Mouse (Mus musculus): ENCODE results near the gene Abr. TPM values are rescaled to one million over a fixed set of nuclear protein-coding genes. Genes with fewer than 3 reads are reported as not detected.

The Abr gene
- polyA plus RNA-seq, 1 experiment from 2014 or later: 25.8 TPM

DNA sequence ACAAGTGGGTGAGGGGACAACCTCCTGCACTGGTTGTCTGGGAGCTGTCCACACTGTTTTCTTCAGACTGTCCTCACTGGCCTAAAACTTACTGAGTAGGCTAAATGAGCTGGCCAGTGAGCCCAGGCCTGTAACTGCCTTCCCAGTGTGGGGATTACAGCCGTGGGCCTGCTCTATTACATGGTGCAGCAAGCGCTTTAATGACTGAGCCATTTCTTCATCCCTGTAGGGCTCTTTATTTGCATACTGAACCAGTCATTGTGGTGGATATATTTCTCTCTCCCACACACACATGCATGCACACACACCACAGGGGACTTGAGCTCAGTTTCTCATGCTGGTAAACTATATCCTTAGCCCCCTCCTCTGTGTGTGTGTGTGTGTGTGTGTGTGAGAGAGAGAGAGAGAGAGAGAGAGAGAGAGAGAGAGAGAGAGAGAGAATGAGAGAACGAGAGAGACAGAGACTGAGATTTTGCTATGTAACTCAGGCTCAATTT lies 30.8 kb upstream of the Abr start:
- Histone ChIP-seq H3K27me3 (ENCODE audit: control insufficient read depth, insufficient read depth, low read length) (no peaks in the 10 kb centered on the region), H3K4me1 (ENCODE audit: control insufficient read depth in 2 of 2, insufficient read depth in 2 of 2, low read length in 2 of 2) (no peaks in the 10 kb centered on the region), H3K9ac (ENCODE audit: low read length) (no peak overlapping the region), H3K4me2 (ENCODE audit: low read length) (no peak overlapping the region), H3K9me3 (ENCODE audit: control insufficient read depth, low read length) (no peaks in the 10 kb centered on the region), H3K4me3 (ENCODE audit: control insufficient read depth in 1 of 2, insufficient read depth in 1 of 2, low read depth in 1 of 2, low read length in 2 of 2) (no peak overlapping the region), H3K36me3 (ENCODE audit: control insufficient read depth, insufficient read depth, low read length) (no peaks in the 10 kb centered on the region), H3K27ac (replicated peaks in 1 of 2; ENCODE audit: control insufficient read depth in 1 of 2, insufficient read depth in 1 of 2, low read depth in 2 of 2, low read length in 2 of 2) (no peak overlapping the region)
- WGBS: 53% methylated on average over 3 of the region's 3 CpGs
- ATAC-seq (ENCODE audit: insufficient number of reproducible peaks, insufficient read depth, low FRiP score, low read depth): no peak

DNA sequence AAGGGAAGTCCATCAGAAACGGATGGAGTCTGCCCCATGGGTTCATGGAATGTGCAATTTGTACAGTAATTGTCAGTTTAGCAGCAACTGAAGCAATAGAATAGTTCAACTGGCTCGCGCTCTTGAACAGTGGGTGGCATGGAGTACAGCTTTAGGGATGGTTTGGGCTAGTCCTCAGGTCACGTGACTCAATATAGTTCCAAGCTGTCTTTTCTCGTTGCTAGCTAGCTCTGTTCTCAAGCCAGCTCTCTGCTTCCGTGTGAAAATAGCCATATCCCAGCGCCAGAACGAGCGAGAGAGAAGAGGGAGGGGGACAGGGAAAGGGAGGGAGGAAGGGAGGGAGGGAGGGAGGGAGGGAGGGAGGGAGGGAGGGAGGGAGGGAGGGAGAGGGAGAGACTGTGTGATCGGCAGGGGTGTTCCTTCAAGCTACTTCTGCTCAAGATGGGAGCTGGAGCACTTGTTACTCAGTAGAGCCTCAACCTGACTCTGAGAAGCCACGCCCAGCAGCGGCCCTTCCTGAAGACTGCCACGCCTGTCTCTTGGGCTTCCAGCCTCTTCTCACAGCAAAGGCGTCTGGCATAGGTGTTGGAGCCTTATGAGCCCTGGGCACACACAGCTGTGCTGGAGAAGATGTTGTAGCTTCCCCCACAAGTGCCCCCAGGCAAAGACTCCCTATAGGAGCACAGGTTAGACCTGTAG lies 28.9 kb upstream of the Abr start:
- H3K9ac ChIP-seq (ENCODE audit: low read length): no peak overlapping the region
- 47% methylated on average over 14 of the region's 14 CpGs for WGBS
- H3K4me3 ChIP-seq (ENCODE audit: control insufficient read depth in 1 of 2, insufficient read depth in 1 of 2, low read depth in 1 of 2, low read length in 2 of 2): no peak overlapping the region
- H3K27ac ChIP-seq (replicated peaks in 1 of 2; ENCODE audit: control insufficient read depth in 1 of 2, insufficient read depth in 1 of 2, low read depth in 2 of 2, low read length in 2 of 2): no peak overlapping the region
- H3K4me1 ChIP-seq (ENCODE audit: control insufficient read depth in 2 of 2, insufficient read depth in 2 of 2, low read length in 2 of 2): peaks cover 3 to 9% of the 10 kb centered on the region in 2 experiments; a peak in 3 of 4 replicates
- H3K4me2 ChIP-seq (ENCODE audit: low read length): no peak overlapping the region
- no peaks in the 10 kb centered on the region for H3K27me3 ChIP-seq (ENCODE audit: control insufficient read depth, insufficient read depth, low read length)
- H3K9me3 ChIP-seq (ENCODE audit: control insufficient read depth, low read length): no peaks in the 10 kb centered on the region
- ATAC-seq (ENCODE audit: insufficient number of reproducible peaks, insufficient read depth, low FRiP score, low read depth): no peak
- H3K36me3 ChIP-seq (ENCODE audit: control insufficient read depth, insufficient read depth, low read length): no peaks in the 10 kb centered on the region

DNA sequence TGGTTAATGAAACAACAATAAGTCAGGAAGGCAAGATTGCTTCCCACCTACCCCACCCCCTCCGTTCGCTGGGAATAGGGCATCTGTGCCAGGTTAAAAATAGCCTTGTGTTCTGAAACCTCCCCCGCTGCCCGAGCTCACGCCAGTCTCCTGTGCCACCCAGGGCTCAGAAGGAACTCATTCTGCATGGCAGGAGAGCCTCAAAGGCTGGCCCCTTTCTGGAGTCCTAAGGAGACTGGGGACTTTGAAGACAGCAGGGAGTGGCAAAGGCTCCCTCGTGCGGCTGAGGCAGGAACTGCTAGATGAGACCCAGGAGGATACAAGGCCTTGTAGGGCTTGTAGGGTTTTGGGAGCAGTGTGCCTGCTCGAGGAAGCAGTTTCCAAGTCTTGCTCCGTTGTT lies 25.4 kb upstream of the Abr start:
- peak overlapping the region; percentile 16 to 21; a peak in 2 of 4 replicates for H3K4me3 ChIP-seq (ENCODE audit: control insufficient read depth in 1 of 2, insufficient read depth in 1 of 2, low read depth in 1 of 2, low read length in 2 of 2)
- no peaks in the 10 kb centered on the region for H3K36me3 ChIP-seq (ENCODE audit: control insufficient read depth, insufficient read depth, low read length)
- peaks cover 3 to 9% of the 10 kb centered on the region in 2 experiments; a peak in 3 of 4 replicates for H3K4me1 ChIP-seq (ENCODE audit: control insufficient read depth in 2 of 2, insufficient read depth in 2 of 2, low read length in 2 of 2)
- H3K27ac ChIP-seq (replicated peaks in 1 of 2; ENCODE audit: control insufficient read depth in 1 of 2, insufficient read depth in 1 of 2, low read depth in 2 of 2, low read length in 2 of 2): no peak overlapping the region
- 0 out of 2 replicates have a peak overlapping the region, but pooled peaks have one; percentile 10 for H3K9ac ChIP-seq (ENCODE audit: low read length)
- ATAC-seq (ENCODE audit: insufficient number of reproducible peaks, insufficient read depth, low FRiP score, low read depth): no peak; the same call in 1 of the 2 replicates
- H3K4me2 ChIP-seq (ENCODE audit: low read length): peak overlapping the region; percentile 65
- WGBS: 4% methylated on average over 9 of the region's 9 CpGs
- peaks cover 6% of the 10 kb centered on the region; the same call in 1 of the 2 replicates for H3K27me3 ChIP-seq (ENCODE audit: control insufficient read depth, insufficient read depth, low read length)
- H3K9me3 ChIP-seq (ENCODE audit: control insufficient read depth, low read length): no peaks in the 10 kb centered on the region

DNA sequence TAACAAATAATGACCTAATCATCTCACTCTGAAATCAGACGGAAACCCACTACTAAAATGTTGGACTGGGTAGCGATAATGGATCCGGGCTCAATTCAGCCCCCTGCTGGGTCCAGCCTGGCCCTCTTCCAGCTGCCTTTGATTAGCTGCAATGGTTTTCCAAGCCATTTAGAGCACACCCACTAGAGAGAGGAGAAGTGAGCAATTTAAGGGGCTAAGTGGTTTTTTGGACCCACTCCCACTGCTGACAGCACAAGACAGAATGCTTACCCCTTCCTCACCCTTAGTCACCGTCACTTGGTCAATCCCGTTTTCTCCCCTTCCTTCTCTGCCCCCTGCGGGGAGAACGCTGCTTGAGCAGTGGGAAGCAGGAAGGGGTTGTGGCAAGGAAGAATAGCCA lies 24.9 kb upstream of the Abr start:
- 3% methylated on average over 7 of the region's 7 CpGs for WGBS
- Histone ChIP-seq H3K9me3 (ENCODE audit: control insufficient read depth, low read length) (no peaks in the 10 kb centered on the region), H3K27ac (replicated peaks in 1 of 2; ENCODE audit: control insufficient read depth in 1 of 2, insufficient read depth in 1 of 2, low read depth in 2 of 2, low read length in 2 of 2) (no peak overlapping the region), H3K9ac (ENCODE audit: low read length) (0 out of 2 replicates have a peak overlapping the region, but pooled peaks have one; percentile 10), H3K36me3 (ENCODE audit: control insufficient read depth, insufficient read depth, low read length) (no peaks in the 10 kb centered on the region), H3K4me2 (ENCODE audit: low read length) (peak overlapping the region; percentile 65), H3K27me3 (ENCODE audit: control insufficient read depth, insufficient read depth, low read length) (peaks cover 6% of the 10 kb centered on the region; the same call in 1 of the 2 replicates), H3K4me1 (ENCODE audit: control insufficient read depth in 2 of 2, insufficient read depth in 2 of 2, low read length in 2 of 2) (peaks cover 3 to 9% of the 10 kb centered on the region in 2 experiments; a peak in 3 of 4 replicates), H3K4me3 (ENCODE audit: control insufficient read depth in 1 of 2, insufficient read depth in 1 of 2, low read depth in 1 of 2, low read length in 2 of 2) (peak overlapping the region; percentile 16 to 21; a peak in 2 of 4 replicates)
- no peak; the same call in 1 of the 2 replicates for ATAC-seq (ENCODE audit: insufficient number of reproducible peaks, insufficient read depth, low FRiP score, low read depth)

DNA sequence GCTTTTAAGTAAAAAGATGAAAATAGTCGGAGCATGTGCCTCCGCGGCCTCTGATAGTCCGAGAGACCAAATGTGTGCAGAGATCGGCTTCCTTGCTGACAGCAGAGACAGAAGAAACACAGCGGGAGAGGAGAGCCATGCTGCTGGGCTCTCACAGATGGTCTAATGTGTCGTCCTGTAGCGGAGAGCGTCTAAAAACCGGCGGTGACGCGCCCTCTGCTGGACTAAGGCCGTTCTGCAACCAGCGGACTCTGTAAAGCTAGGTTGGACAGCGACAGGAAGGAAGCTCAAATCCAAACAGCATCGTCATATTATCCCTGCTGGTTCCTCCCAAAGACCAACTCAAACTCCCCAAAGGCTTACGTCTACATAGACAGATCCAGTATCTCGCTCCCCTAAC lies 23.8 kb upstream of the Abr start:
- Histone ChIP-seq H3K4me1 (ENCODE audit: control insufficient read depth in 2 of 2, insufficient read depth in 2 of 2, low read length in 2 of 2) (peaks cover 3 to 9% of the 10 kb centered on the region in 2 experiments; a peak in 3 of 4 replicates), H3K36me3 (ENCODE audit: control insufficient read depth, insufficient read depth, low read length) (no peaks in the 10 kb centered on the region), H3K9me3 (ENCODE audit: control insufficient read depth, low read length) (no peaks in the 10 kb centered on the region), H3K27ac (replicated peaks in 1 of 2; ENCODE audit: control insufficient read depth in 1 of 2, insufficient read depth in 1 of 2, low read depth in 2 of 2, low read length in 2 of 2) (no peak overlapping the region), H3K9ac (ENCODE audit: low read length) (peak overlapping the region; percentile 13; the same call in 1 of the 2 replicates), H3K4me2 (ENCODE audit: low read length) (peak overlapping the region; percentile 59), H3K4me3 (ENCODE audit: control insufficient read depth in 1 of 2, insufficient read depth in 1 of 2, low read depth in 1 of 2, low read length in 2 of 2) (peak overlapping the region; percentile 14 to 20; a peak in 3 of 4 replicates), H3K27me3 (ENCODE audit: control insufficient read depth, insufficient read depth, low read length) (peaks cover 6% of the 10 kb centered on the region; the same call in 1 of the 2 replicates)
- ATAC-seq (ENCODE audit: insufficient number of reproducible peaks, insufficient read depth, low FRiP score, low read depth): peak; percentile 50; the same call in 1 of the 2 replicates
- 1% methylated on average over 19 of the region's 19 CpGs for WGBS

DNA sequence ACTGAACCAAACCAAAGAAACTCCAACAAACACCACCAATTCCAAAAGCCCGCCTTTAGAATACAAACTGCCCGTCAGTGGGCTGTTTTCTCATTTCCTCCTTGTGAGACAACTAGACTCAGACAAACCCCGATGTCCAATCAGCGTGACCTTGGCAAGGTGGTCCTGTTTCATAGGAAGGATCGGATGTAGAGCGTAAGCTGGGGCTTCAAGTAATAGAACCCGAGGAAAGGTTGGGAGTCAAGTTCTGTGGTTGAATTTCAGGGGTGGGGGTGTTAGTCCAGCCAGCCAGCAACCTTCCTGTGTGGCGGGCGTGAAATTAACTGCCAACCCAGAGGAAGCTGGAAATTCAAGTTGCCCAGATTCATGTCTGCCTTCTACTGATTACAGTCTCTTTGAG lies 22.9 kb upstream of the Abr start:
- Histone ChIP-seq H3K27ac (replicated peaks in 1 of 2; ENCODE audit: control insufficient read depth in 1 of 2, insufficient read depth in 1 of 2, low read depth in 2 of 2, low read length in 2 of 2) (no peak overlapping the region), H3K9ac (ENCODE audit: low read length) (no peak overlapping the region), H3K9me3 (ENCODE audit: control insufficient read depth, low read length) (no peaks in the 10 kb centered on the region), H3K36me3 (ENCODE audit: control insufficient read depth, insufficient read depth, low read length) (no peaks in the 10 kb centered on the region), H3K4me3 (ENCODE audit: control insufficient read depth in 1 of 2, insufficient read depth in 1 of 2, low read depth in 1 of 2, low read length in 2 of 2) (no peak overlapping the region), H3K4me1 (ENCODE audit: control insufficient read depth in 2 of 2, insufficient read depth in 2 of 2, low read length in 2 of 2) (peaks cover 3 to 9% of the 10 kb centered on the region in 2 experiments; a peak in 3 of 4 replicates), H3K27me3 (ENCODE audit: control insufficient read depth, insufficient read depth, low read length) (peaks cover 6% of the 10 kb centered on the region; the same call in 1 of the 2 replicates), H3K4me2 (ENCODE audit: low read length) (no peak overlapping the region)
- no peak for ATAC-seq (ENCODE audit: insufficient number of reproducible peaks, insufficient read depth, low FRiP score, low read depth)
- 67% methylated on average over 9 of the region's 9 CpGs for WGBS

DNA sequence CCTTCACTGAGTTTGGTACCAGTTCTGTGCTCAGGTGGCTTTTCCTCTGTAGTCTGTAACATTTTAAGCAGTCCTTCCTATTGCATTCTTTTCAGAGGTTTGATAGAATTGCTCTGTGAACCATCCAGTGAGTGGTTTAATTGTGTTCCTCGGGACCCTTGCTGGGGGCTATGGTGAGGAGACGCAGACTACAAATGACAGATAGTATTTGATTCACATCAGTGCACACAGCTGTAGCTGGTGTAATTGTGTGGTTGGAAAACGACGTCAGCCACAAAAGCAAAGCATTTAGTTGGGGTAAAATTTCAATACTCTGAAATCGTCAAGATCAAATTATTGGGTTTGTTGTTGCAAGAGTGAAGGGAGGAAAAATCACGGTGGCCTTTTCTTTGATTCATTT lies 22.1 kb upstream of the Abr start:
- H3K4me3 ChIP-seq (ENCODE audit: control insufficient read depth in 1 of 2, insufficient read depth in 1 of 2, low read depth in 1 of 2, low read length in 2 of 2): no peak overlapping the region
- 79% methylated on average over 6 of the region's 6 CpGs for WGBS
- H3K4me1 ChIP-seq (ENCODE audit: control insufficient read depth in 2 of 2, insufficient read depth in 2 of 2, low read length in 2 of 2): peaks cover 3 to 9% of the 10 kb centered on the region in 2 experiments; a peak in 3 of 4 replicates
- H3K27me3 ChIP-seq (ENCODE audit: control insufficient read depth, insufficient read depth, low read length): peaks cover 6% of the 10 kb centered on the region; the same call in 1 of the 2 replicates
- H3K4me2 ChIP-seq (ENCODE audit: low read length): no peak overlapping the region
- ATAC-seq (ENCODE audit: insufficient number of reproducible peaks, insufficient read depth, low FRiP score, low read depth): no peak
- H3K36me3 ChIP-seq (ENCODE audit: control insufficient read depth, insufficient read depth, low read length): no peaks in the 10 kb centered on the region
- H3K27ac ChIP-seq (replicated peaks in 1 of 2; ENCODE audit: control insufficient read depth in 1 of 2, insufficient read depth in 1 of 2, low read depth in 2 of 2, low read length in 2 of 2): no peak overlapping the region
- no peaks in the 10 kb centered on the region for H3K9me3 ChIP-seq (ENCODE audit: control insufficient read depth, low read length)
- no peak overlapping the region for H3K9ac ChIP-seq (ENCODE audit: low read length)
